Mouse (Mus musculus) layer of hippocampus, adult 9-11 months (tissue): Measurements from ENCODE around the gene Jazf1.

Experiments used
- DNase-seq: peaks from one replicate; pipeline ENCODE4 v3.0.0; 2022

Gene Jazf1

GRCm38 (mm10) chr6:53006032-53006431 is 62.4 kb downstream of the Jazf1 start:
- DNase-seq: no peak

- DNase-seq: no peak
These were observed 62.9 kb downstream of the Jazf1 start for GRCm38 (mm10) chr6:53005544-53005943.

GRCm38 (mm10) chr6:52990816-52991215 is 77.6 kb downstream of the Jazf1 start:
- no peak for DNase-seq

GRCm38 (mm10) chr6:52987905-52988640 is 80.4 kb downstream of the Jazf1 start:
- no peak for DNase-seq

GRCm38 (mm10) chr6:52987391-52987790 is 81.0 kb downstream of the Jazf1 start:
- no peak for DNase-seq

GRCm38 (mm10) chr6:52982175-52982574 is 86.3 kb downstream of the Jazf1 start:
- no peak for DNase-seq

- DNase-seq: no peak
These were observed 88.9 kb downstream of the Jazf1 start for GRCm38 (mm10) chr6:52979503-52979902.

GRCm38 (mm10) chr6:52973351-52973750 is 95.1 kb downstream of the Jazf1 start:
- DNase-seq: no peak

- DNase-seq: no peak
These were observed 96.3 kb downstream of the Jazf1 start for GRCm38 (mm10) chr6:52972138-52972537.

GRCm38 (mm10) chr6:52969717-52970261 is 98.6 kb downstream of the Jazf1 start:
- DNase-seq: peak; percentile 69

GRCm38 (mm10) chr6:52968346-52968891 is 100.0 kb downstream of the Jazf1 start:
- DNase-seq: no peak

- no peak for DNase-seq
These were observed 100.7 kb downstream of the Jazf1 start for GRCm38 (mm10) chr6:52967557-52968270.

GRCm38 (mm10) chr6:52966001-52966400 is 102.4 kb downstream of the Jazf1 start:
- no peak for DNase-seq

GRCm38 (mm10) chr6:52965340-52965739 is 103.1 kb downstream of the Jazf1 start:
- DNase-seq: no peak

- no peak for DNase-seq
These were observed 104.4 kb downstream of the Jazf1 start for GRCm38 (mm10) chr6:52963840-52964690.

- no peak for DNase-seq
These were observed 105.0 kb downstream of the Jazf1 start for GRCm38 (mm10) chr6:52963430-52963732.

GRCm38 (mm10) chr6:52962600-52963429 is 105.6 kb downstream of the Jazf1 start:
- DNase-seq: no peak

- DNase-seq: no peak
These were observed 106.6 kb downstream of the Jazf1 start for GRCm38 (mm10) chr6:52961660-52962490.

GRCm38 (mm10) chr6:52957730-52958129 is 110.7 kb downstream of the Jazf1 start:
- DNase-seq: peak; percentile 63

- DNase-seq: no peak
These were observed 112.3 kb downstream of the Jazf1 start for GRCm38 (mm10) chr6:52956131-52956530.

GRCm38 (mm10) chr6:52955304-52955703 is 113.1 kb downstream of the Jazf1 start:
- DNase-seq: no peak
